Mouse (Mus musculus) megakaryocyte, adult 5-6 weeks (primary cell): Measurements from ENCODE around the gene Snd1. TPM values are rescaled to one million over a fixed set of nuclear protein-coding genes. Genes with fewer than 3 reads are reported as not detected.

Experiments used
- ATAC-seq: 2 replicates; pipeline ENCODE4 v1.8.0; 2016; ENCODE audit warnings: mild to moderate bottlenecking, inconsistent platforms; ENCODE audit not compliant: poor library complexity, severe bottlenecking
- total RNA-seq, 2 experiments: library from RNA; stranded (forward) in 1 of 2; stranded (reverse) in 1 of 2; fragments of 153-499, 151-499 nt in 1 of 2; fragments of 221-1000, 200-1000 nt in 1 of 2; gene quantifications; 2 replicates each; pipeline versions ENCODE4 v1.2.3 to v1.2.4; 2015 to 2017

Gene Snd1
- total RNA-seq, 2 experiments from 2014 or later = 46.7 to 76.9 TPM

- ATAC-seq = no peak
These were observed 262.7 kb downstream of the Snd1 start for GRCm38 (mm10) chr6:28737601-28738000.

GRCm38 (mm10) chr6:28743586-28743985 is 268.6 kb downstream of the Snd1 start:
- no peak for ATAC-seq

- ATAC-seq = no peak
These were observed 270.9 kb downstream of the Snd1 start for GRCm38 (mm10) chr6:28745864-28746263.

- ATAC-seq = no peak
These were observed 272.1 kb downstream of the Snd1 start for GRCm38 (mm10) chr6:28747025-28747424.

- no peak for ATAC-seq
These were observed 273.2 kb downstream of the Snd1 start for GRCm38 (mm10) chr6:28747931-28748670.

GRCm38 (mm10) chr6:28749224-28749623 is 274.3 kb downstream of the Snd1 start:
- no peak for ATAC-seq

GRCm38 (mm10) chr6:28751186-28751585 is 276.2 kb downstream of the Snd1 start:
- ATAC-seq = no peak

GRCm38 (mm10) chr6:28753217-28753616 is 278.3 kb downstream of the Snd1 start:
- ATAC-seq = no peak

- no peak for ATAC-seq
These were observed 278.7 kb downstream of the Snd1 start for GRCm38 (mm10) chr6:28753681-28754080.

GRCm38 (mm10) chr6:28754127-28754898 is 279.4 kb downstream of the Snd1 start:
- ATAC-seq = no peak

GRCm38 (mm10) chr6:28756306-28757018 is 281.5 kb downstream of the Snd1 start:
- ATAC-seq = no peak

GRCm38 (mm10) chr6:28758293-28758692 is 283.4 kb downstream of the Snd1 start:
- no peak for ATAC-seq

- ATAC-seq = no peak
These were observed 286.8 kb downstream of the Snd1 start for GRCm38 (mm10) chr6:28761728-28762127.

- ATAC-seq = no peak
These were observed 287.3 kb downstream of the Snd1 start for GRCm38 (mm10) chr6:28762132-28762775.

- ATAC-seq = no peak
These were observed 291.7 kb downstream of the Snd1 start for GRCm38 (mm10) chr6:28766622-28767021.

- no peak for ATAC-seq
These were observed 293.0 kb downstream of the Snd1 start for GRCm38 (mm10) chr6:28767891-28768481.

GRCm38 (mm10) chr6:28771331-28771730 is 296.4 kb downstream of the Snd1 start:
- no peak for ATAC-seq

- no peak for ATAC-seq
These were observed 306.8 kb downstream of the Snd1 start for GRCm38 (mm10) chr6:28781696-28782095.

- no peak for ATAC-seq
These were observed 308.2 kb downstream of the Snd1 start for GRCm38 (mm10) chr6:28783082-28783647.

- ATAC-seq = no peak
These were observed 309.0 kb downstream of the Snd1 start for GRCm38 (mm10) chr6:28783953-28784352.
